Mouse (Mus musculus) limb, embryonic 11.5 days (tissue): Measurements from ENCODE around the gene Arhgap11a. TPM values are rescaled to one million over a fixed set of nuclear protein-coding genes. Genes with fewer than 3 reads are reported as not detected.

Experiments used
- polyA plus RNA-seq: library from polyadenylated mRNA; unstranded; fragments of >200 nt; fragmentation: Nextera tagmentation; extraction: Ambion mirVana; gene quantifications from 2 replicates; pipeline ENCODE4 v1.2.1, GENCODE M21; 2014

Arhgap11a gene
- polyA plus RNA-seq, 1 experiment from 2014 or later: 5.7 TPM

Other genes with a start within 250 kb of the Arhgap11a start
- gene Grem1, start 90.0 kb downstream of the Arhgap11a start, polyA plus RNA-seq: 7.1 and 8.3 TPM in 2 replicates
- 0.57 and 1.5 TPM in 2 replicates for gene Scg5, start 19.5 kb downstream of the Arhgap11a start, polyA plus RNA-seq
- not detected in 2 replicates for gene Gjd2, start 165.0 kb upstream of the Arhgap11a start, polyA plus RNA-seq
- 84.8 and 95.4 TPM in 2 replicates for gene Actc1, start 204.9 kb upstream of the Arhgap11a start, polyA plus RNA-seq